Mouse (Mus musculus): Measurements from ENCODE around the gene Thbs2. TPM values are rescaled to one million over a fixed set of nuclear protein-coding genes. Genes with fewer than 3 reads are reported as not detected.

Thbs2 gene
- polyA plus RNA-seq, 1 experiment from 2014 or later = 21.4 TPM

DNA sequence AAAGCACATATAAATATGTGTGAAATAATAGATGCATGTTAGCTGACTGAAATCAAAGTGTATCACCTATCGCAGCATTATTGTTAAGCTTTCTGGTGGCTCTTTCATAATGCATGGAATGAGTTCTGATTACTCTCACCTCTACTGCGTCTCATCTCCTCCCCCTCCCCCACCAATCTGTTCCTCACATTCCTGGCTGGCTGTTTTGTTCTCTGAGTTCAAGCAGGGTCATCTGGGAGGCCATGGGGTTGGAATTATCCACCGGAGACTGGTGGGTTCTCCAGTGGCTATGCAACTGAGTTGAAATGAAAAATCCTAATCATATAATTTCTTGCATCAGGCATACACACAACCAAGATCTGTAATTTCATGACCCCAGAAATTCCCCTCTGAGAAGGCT is 33.4 kb upstream of the Thbs2 start:
- H3K9me3 ChIP-seq (ENCODE audit: control insufficient read depth, low read length) = no peaks in the 10 kb centered on the region
- 36% methylated on average over 3 of the region's 3 CpGs for WGBS
- ATAC-seq (ENCODE audit: low FRiP score, low TSS enrichment) (no peak), DNase-seq (ENCODE audit: low spot score) (no peak)
- H3K27ac ChIP-seq (replicated peaks) = no peak overlapping the region
- no peak overlapping the region for H3K9ac ChIP-seq (ENCODE audit: low read length)
- no peak for TF ChIP-seq EP300 (optimal IDR thresholded peaks at IDR 0.05)
- TF ChIP-seq CTCF (IDR thresholded peaks at IDR 0.05; ENCODE audit: low read depth) = no peak
- H3K4me1 ChIP-seq (replicated peaks; ENCODE audit: control insufficient read depth, insufficient read depth) = no peaks in the 10 kb centered on the region
- H3K4me2 ChIP-seq (replicated peaks; ENCODE audit: low read depth) = no peak overlapping the region
- H3K4me3 ChIP-seq (ENCODE audit: low read depth, low read length) = no peak overlapping the region
- H3K36me3 ChIP-seq (ENCODE audit: control insufficient read depth, insufficient read depth, low read length) = no peaks in the 10 kb centered on the region
- H3K27me3 ChIP-seq (ENCODE audit: control insufficient read depth, insufficient read depth, low read length) = no peaks in the 10 kb centered on the region

- Histone ChIP-seq H3K9ac (ENCODE audit: low read length) (no peak overlapping the region), H3K4me2 (replicated peaks; ENCODE audit: low read depth) (no peak overlapping the region), H3K27me3 (ENCODE audit: control insufficient read depth, insufficient read depth, low read length) (no peaks in the 10 kb centered on the region), H3K4me3 (ENCODE audit: low read depth, low read length) (no peak overlapping the region), H3K9me3 (ENCODE audit: control insufficient read depth, low read length) (no peaks in the 10 kb centered on the region), H3K36me3 (ENCODE audit: control insufficient read depth, insufficient read depth, low read length) (no peaks in the 10 kb centered on the region), H3K27ac (replicated peaks) (no peak overlapping the region), H3K4me1 (replicated peaks; ENCODE audit: control insufficient read depth, insufficient read depth) (no peaks in the 10 kb centered on the region)
- no peak for ATAC-seq (ENCODE audit: low FRiP score, low TSS enrichment)
- DNase-seq (ENCODE audit: low spot score) = no peak
- WGBS = 17% methylated on average over 2 of the region's 2 CpGs
- TF ChIP-seq CTCF (IDR thresholded peaks at IDR 0.05; ENCODE audit: low read depth) (no peak), EP300 (optimal IDR thresholded peaks at IDR 0.05) (no peak)
These were observed 30.8 kb upstream of the Thbs2 start for GRCm38 (mm10) chr17:14724786-14725185.

GRCm38 (mm10) chr17:14721325-14721724 is 27.3 kb upstream of the Thbs2 start:
- TF ChIP-seq EP300 (optimal IDR thresholded peaks at IDR 0.05) = no peak
- TF ChIP-seq CTCF (IDR thresholded peaks at IDR 0.05; ENCODE audit: low read depth) = no peak
- WGBS = 42% methylated on average over 4 of the region's 4 CpGs
- no peak for ATAC-seq (ENCODE audit: low FRiP score, low TSS enrichment)
- Histone ChIP-seq H3K9ac (ENCODE audit: low read length) (no peak overlapping the region), H3K4me2 (replicated peaks; ENCODE audit: low read depth) (no peak overlapping the region), H3K4me1 (replicated peaks; ENCODE audit: control insufficient read depth, insufficient read depth) (no peaks in the 10 kb centered on the region), H3K36me3 (ENCODE audit: control insufficient read depth, insufficient read depth, low read length) (no peaks in the 10 kb centered on the region), H3K4me3 (ENCODE audit: low read depth, low read length) (no peak overlapping the region), H3K27ac (replicated peaks) (no peak overlapping the region), H3K27me3 (ENCODE audit: control insufficient read depth, insufficient read depth, low read length) (no peaks in the 10 kb centered on the region), H3K9me3 (ENCODE audit: control insufficient read depth, low read length) (no peaks in the 10 kb centered on the region)
- DNase-seq (ENCODE audit: low spot score) = no peak

DNA sequence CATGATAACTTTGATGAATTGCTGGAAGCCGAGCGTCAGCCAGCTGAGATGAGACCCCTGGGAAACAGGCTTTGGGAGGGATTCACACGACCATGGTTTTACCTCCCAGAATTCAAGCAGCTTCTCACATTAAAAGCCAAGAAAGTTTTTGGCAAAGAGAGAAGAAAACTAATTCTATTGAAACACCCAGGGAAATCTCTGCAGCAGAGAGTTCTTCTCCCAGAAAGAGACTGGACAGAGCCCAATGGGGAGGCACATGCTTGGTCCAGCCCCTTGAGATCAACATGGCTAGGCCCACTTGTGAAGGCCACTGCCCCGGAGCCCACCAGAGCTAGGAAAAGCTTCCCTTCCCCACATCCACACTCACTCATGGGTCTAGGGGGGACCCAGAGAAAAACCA is 26.9 kb upstream of the Thbs2 start:
- H3K4me1 ChIP-seq (replicated peaks; ENCODE audit: control insufficient read depth, insufficient read depth) = no peaks in the 10 kb centered on the region
- TF ChIP-seq CTCF (IDR thresholded peaks at IDR 0.05; ENCODE audit: low read depth) (no peak), EP300 (optimal IDR thresholded peaks at IDR 0.05) (no peak)
- H3K9ac ChIP-seq (ENCODE audit: low read length) = no peak overlapping the region
- no peaks in the 10 kb centered on the region for H3K9me3 ChIP-seq (ENCODE audit: control insufficient read depth, low read length)
- 68% methylated on average over 4 of the region's 4 CpGs for WGBS
- ATAC-seq (ENCODE audit: low FRiP score, low TSS enrichment) = no peak
- H3K4me2 ChIP-seq (replicated peaks; ENCODE audit: low read depth) = no peak overlapping the region
- no peak overlapping the region for H3K4me3 ChIP-seq (ENCODE audit: low read depth, low read length)
- no peak overlapping the region for H3K27ac ChIP-seq (replicated peaks)
- no peaks in the 10 kb centered on the region for H3K36me3 ChIP-seq (ENCODE audit: control insufficient read depth, insufficient read depth, low read length)
- H3K27me3 ChIP-seq (ENCODE audit: control insufficient read depth, insufficient read depth, low read length) = no peaks in the 10 kb centered on the region
- DNase-seq (ENCODE audit: low spot score) = no peak

DNA sequence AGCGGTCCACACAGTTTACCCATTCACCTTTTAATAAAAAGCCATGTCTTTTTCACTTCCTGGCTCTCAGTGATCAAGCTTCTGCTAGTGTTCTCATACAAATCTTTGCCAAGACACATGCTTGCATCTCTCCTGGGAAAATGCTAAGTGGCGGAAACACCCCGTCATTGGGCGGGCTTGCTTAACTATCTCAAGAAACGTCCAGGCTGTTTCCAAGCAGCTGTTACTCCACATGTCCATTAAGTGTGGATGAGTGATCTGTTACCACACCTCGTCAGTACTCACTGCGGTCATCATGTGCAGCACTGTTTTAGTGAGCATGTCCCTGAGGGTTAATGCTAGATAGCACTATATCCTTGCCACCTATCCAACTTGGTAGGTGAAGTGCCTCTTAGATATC is 26.2 kb upstream of the Thbs2 start:
- Histone ChIP-seq H3K4me3 (ENCODE audit: low read depth, low read length) (no peak overlapping the region), H3K9ac (ENCODE audit: low read length) (no peak overlapping the region), H3K27ac (replicated peaks) (no peak overlapping the region), H3K27me3 (ENCODE audit: control insufficient read depth, insufficient read depth, low read length) (no peaks in the 10 kb centered on the region), H3K9me3 (ENCODE audit: control insufficient read depth, low read length) (no peaks in the 10 kb centered on the region), H3K36me3 (ENCODE audit: control insufficient read depth, insufficient read depth, low read length) (no peaks in the 10 kb centered on the region), H3K4me1 (replicated peaks; ENCODE audit: control insufficient read depth, insufficient read depth) (no peaks in the 10 kb centered on the region), H3K4me2 (replicated peaks; ENCODE audit: low read depth) (no peak overlapping the region)
- TF ChIP-seq EP300 (optimal IDR thresholded peaks at IDR 0.05) = no peak
- TF ChIP-seq CTCF (IDR thresholded peaks at IDR 0.05; ENCODE audit: low read depth) = no peak
- WGBS = 75% methylated on average over 7 of the region's 7 CpGs
- no peak for DNase-seq (ENCODE audit: low spot score)
- ATAC-seq (ENCODE audit: low FRiP score, low TSS enrichment) = no peak

DNA sequence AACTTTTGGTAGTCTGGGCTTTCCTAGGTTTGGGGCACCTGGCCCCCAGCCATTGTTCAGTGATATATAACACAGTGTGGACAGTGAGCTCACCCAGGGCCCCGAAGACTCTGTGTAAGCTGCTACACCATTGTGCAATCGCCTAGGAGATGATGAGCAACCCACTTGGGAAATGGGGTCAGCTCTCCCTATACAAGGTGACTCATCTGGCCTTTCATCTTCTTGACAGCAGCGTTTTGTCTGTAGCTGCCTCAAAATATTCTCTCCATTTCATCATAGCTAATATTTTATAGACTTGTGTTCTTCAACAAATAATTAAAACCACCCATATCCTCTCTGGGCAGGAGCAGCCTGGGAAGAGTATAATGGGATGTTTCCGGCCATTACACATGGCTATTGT is 24.8 kb upstream of the Thbs2 start:
- ATAC-seq (ENCODE audit: low FRiP score, low TSS enrichment) = peak; percentile 60; the same call in 1 of the 2 replicates

More for the DNA sequence above, 24.8 kb upstream of the Thbs2 start:
- no peak overlapping the region for H3K4me2 ChIP-seq (replicated peaks; ENCODE audit: low read depth)
- H3K27me3 ChIP-seq (ENCODE audit: control insufficient read depth, insufficient read depth, low read length) = no peaks in the 10 kb centered on the region
- H3K27ac ChIP-seq (replicated peaks) = no peak overlapping the region
- 45% methylated on average over 4 of the region's 4 CpGs for WGBS
- no peak for TF ChIP-seq EP300 (optimal IDR thresholded peaks at IDR 0.05)
- TF ChIP-seq CTCF (IDR thresholded peaks at IDR 0.05; ENCODE audit: low read depth) = no peak
- H3K9ac ChIP-seq (ENCODE audit: low read length) = no peak overlapping the region
- no peak overlapping the region for H3K4me3 ChIP-seq (ENCODE audit: low read depth, low read length)
- H3K4me1 ChIP-seq (replicated peaks; ENCODE audit: control insufficient read depth, insufficient read depth) = no peaks in the 10 kb centered on the region
- H3K36me3 ChIP-seq (ENCODE audit: control insufficient read depth, insufficient read depth, low read length) = no peaks in the 10 kb centered on the region
- no peaks in the 10 kb centered on the region for H3K9me3 ChIP-seq (ENCODE audit: control insufficient read depth, low read length)
- DNase-seq (ENCODE audit: low spot score) = no peak

All from stomach, postnatal 0 days (tissue).